Mouse (Mus musculus) neural tube, embryonic 15.5 days (tissue): ENCODE results near the gene Atxn7l1. TPM values are rescaled to one million over a fixed set of nuclear protein-coding genes. Genes with fewer than 3 reads are reported as not detected.

Experiments used
- ATAC-seq: fragments of 200-750 bp; cut with Nextera tagmentation; 2 replicates; pipeline ENCODE4 v1.8.0; 2017; ENCODE audit warnings: mild to moderate bottlenecking, moderate TSS enrichment, moderate library complexity; ENCODE audit not compliant: low FRiP score
- H3K27ac ChIP-seq: fragments of 300-500 bp; sonication (generic); replicated peaks from 2 replicates; pipeline ENCODE4 v1.5.1; 2015; ENCODE audit warnings: mild to moderate bottlenecking, inconsistent platforms
- H3K27me3 ChIP-seq: fragments of 300-500 bp; sonication (generic); replicated peaks from 2 replicates; pipeline ENCODE4 v1.6.1; 2015; ENCODE audit warnings: inconsistent platforms
- H3K36me3 ChIP-seq: fragments of 300-500 bp; sonication (generic); 2 replicates; pipeline ENCODE4 v1.6.1; 2015; ENCODE audit warnings: inconsistent platforms
- H3K4me1 ChIP-seq: fragments of 300-500 bp; sonication (generic); 2 replicates; pipeline ENCODE4 v1.6.1; 2015; ENCODE audit warnings: inconsistent platforms
- H3K4me2 ChIP-seq: fragments of 300-500 bp; sonication (generic); 2 replicates; pipeline ENCODE4 v1.6.1; 2015; ENCODE audit warnings: inconsistent platforms, mild to moderate bottlenecking, moderate library complexity
- H3K4me3 ChIP-seq: fragments of 300-500 bp; sonication (generic); replicated peaks from 2 replicates; pipeline ENCODE4 v1.5.1; 2015; ENCODE audit warnings: mild to moderate bottlenecking, inconsistent platforms
- H3K9ac ChIP-seq: fragments of 300-500 bp; sonication (generic); replicated peaks from 2 replicates; pipeline ENCODE4 v1.6.1; 2015; ENCODE audit warnings: mild to moderate bottlenecking, inconsistent platforms
- H3K9me3 ChIP-seq: fragments of 300-500 bp; sonication (generic); replicated peaks from 2 replicates; pipeline ENCODE4 v1.6.1; 2016; ENCODE audit warnings: inconsistent platforms
- WGBS: fragments of 180-500 bp; shearing (Covaris S2); methylation state at CpG from one replicate; pipeline ENCODE4 v1.1.7; 2015; ENCODE audit warnings: mixed read lengths; 5-methylcytosine and 5-hydroxymethylcytosine counted together
- polyA plus RNA-seq: library from polyadenylated mRNA; unstranded; fragments of >200 nt; fragmentation: Nextera tagmentation; extraction: Ambion mirVana; gene quantifications from 2 replicates; pipeline ENCODE4 v1.2.1, GENCODE M21; 2015

Atxn7l1 gene
- polyA plus RNA-seq, 1 experiment from 2014 or later = 19.4 TPM

DNA sequence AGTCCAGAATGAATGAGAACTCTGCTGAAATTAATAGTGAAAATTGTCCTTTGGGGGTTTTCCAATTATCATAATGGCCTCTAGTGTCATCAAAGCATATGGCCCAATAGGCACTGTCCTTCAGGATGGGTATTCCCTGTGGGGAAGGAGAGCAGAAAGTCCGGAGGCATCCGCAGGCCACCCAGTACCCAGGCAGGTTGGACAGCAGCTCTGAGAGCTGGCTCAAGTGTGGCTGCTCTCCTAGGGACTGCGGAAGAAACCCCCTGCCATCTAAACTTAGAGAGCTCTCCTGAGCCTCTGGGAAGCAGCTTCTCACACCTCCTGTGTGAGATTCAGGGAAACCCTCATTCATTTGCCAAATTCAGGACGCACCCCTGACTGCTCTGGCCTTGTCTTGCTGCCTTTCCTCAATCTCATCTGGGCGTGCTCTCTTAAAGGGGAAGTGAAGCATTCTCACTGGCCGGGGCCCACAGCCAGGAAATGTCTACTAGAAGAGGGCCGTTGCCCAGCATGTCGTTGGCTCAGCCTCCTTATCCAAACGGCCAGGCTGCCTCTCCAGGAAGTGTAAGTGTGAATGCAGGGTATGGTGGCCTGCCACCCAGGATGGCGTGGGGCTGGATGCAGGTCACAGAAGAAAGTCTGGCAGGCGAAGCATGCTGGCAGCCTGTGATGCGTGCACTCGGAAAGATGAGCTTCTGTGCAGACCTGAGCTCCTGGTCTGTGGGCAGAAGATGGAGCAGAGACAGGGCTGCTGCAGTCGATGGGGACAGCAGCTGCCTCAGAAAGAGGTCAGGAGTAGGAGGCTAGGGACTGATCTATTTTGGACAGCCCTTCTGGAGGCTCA, 166.6 kb downstream of the Atxn7l1 start:
- Histone ChIP-seq H3K4me3 (no peak overlapping the region; the same call in 1 of the 2 replicates), H3K27ac (peak overlapping the region; percentile 7), H3K9me3 (no peaks in the 10 kb centered on the region), H3K36me3 (no peaks in the 10 kb centered on the region), H3K27me3 (no peaks in the 10 kb centered on the region), H3K4me1 (peaks cover 25% of the 10 kb centered on the region), H3K4me2 (peak overlapping the region; percentile 40), H3K9ac (no peak overlapping the region)
- WGBS = 28% methylated on average over 14 of the region's 14 CpGs
- peak; percentile 60 for ATAC-seq

DNA sequence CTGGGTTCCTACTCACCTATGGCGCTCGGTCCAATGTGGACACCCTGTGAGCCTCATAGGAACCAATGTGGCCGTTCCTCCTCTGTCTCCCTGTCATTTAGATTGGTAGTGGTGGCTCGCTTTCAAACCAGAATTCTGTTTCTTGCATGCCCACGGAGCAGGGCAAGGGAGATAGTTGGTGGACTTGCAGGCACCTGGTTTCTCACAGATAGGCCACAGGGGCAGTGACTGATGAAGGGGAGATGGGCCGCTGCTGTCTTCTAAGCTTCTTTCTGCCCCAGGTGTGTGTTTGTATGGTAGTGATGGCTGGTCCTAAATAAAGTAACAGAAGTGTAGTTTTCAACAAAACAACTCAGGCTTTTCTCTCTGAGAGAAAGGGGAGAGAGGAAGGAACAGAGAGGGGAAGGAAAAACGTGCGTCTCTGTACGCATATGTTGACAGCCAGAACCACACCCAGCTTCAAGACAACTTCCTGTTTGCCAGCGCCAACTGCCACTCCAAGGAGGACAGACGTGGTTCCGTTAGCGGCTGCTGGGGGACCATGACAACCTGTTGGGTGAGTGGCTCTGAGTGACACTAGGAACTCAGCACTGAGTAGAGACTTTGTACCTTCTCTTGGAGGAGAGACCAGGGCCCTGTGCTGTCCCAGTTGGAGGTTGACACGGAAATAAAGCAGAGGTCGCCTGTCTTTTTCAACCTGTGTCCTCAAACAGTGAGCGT, 167.6 kb downstream of the Atxn7l1 start:
- no peaks in the 10 kb centered on the region for H3K9me3 ChIP-seq
- no peak for ATAC-seq
- no peak overlapping the region for H3K4me2 ChIP-seq
- peaks cover 25% of the 10 kb centered on the region for H3K4me1 ChIP-seq
- H3K4me3 ChIP-seq = no peak overlapping the region
- H3K9ac ChIP-seq = no peak overlapping the region
- no peak overlapping the region for H3K27ac ChIP-seq
- WGBS = 84% methylated on average over 16 of the region's 16 CpGs
- H3K27me3 ChIP-seq = no peaks in the 10 kb centered on the region
- H3K36me3 ChIP-seq = no peaks in the 10 kb centered on the region

GRCm38 (mm10) chr12:33315804-33316203, 168.3 kb downstream of the Atxn7l1 start:
- Histone ChIP-seq H3K9me3 (no peaks in the 10 kb centered on the region), H3K36me3 (no peaks in the 10 kb centered on the region), H3K4me3 (no peak overlapping the region), H3K27me3 (no peaks in the 10 kb centered on the region), H3K9ac (no peak overlapping the region), H3K4me1 (peaks cover 25% of the 10 kb centered on the region), H3K4me2 (no peak overlapping the region), H3K27ac (no peak overlapping the region)
- 80% methylated on average over 5 of the region's 5 CpGs for WGBS
- no peak for ATAC-seq

DNA sequence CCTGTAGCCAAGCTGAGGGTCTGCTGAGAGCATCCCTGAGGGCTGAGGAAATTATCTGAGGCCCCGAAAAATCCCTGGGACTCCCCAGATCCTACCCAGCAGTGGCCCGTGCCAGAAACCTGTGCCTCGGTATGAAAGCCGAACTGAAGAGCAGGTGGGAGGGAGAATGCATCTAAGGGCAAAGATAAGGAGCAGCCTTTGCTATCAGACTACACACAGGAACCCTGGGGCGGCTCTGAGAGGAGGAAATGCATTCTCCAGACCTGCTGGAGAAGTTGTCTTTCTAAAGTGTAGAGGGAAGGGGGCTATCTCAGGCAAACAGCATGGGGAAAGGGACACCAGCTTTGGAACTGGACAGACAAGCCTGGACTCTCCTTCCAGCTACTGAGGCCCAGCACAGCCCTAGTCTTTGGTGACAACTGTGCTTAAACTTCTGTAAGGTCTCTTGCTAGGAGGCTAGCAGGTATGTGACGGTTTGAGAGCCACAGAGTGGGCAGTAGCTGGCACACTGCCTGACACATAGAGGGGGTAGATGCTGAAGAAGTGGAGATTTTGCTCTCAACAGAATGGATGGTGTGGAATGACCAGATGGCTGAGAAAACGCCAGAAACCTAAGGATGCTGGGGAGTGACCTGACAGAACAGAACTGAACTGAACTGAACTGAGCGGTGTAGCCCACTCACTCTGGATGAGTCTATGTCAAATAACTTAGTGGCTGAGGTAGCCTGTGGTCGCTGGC, 170.5 kb downstream of the Atxn7l1 start:
- no peaks in the 10 kb centered on the region for H3K9me3 ChIP-seq
- H3K27me3 ChIP-seq = no peaks in the 10 kb centered on the region
- no peak overlapping the region for H3K4me2 ChIP-seq
- no peak overlapping the region for H3K27ac ChIP-seq
- no peak overlapping the region for H3K4me3 ChIP-seq
- no peak overlapping the region for H3K9ac ChIP-seq
- WGBS = 85% methylated on average over 9 of the region's 9 CpGs
- no peaks in the 10 kb centered on the region for H3K36me3 ChIP-seq
- ATAC-seq = no peak
- H3K4me1 ChIP-seq = peaks cover 17% of the 10 kb centered on the region

DNA sequence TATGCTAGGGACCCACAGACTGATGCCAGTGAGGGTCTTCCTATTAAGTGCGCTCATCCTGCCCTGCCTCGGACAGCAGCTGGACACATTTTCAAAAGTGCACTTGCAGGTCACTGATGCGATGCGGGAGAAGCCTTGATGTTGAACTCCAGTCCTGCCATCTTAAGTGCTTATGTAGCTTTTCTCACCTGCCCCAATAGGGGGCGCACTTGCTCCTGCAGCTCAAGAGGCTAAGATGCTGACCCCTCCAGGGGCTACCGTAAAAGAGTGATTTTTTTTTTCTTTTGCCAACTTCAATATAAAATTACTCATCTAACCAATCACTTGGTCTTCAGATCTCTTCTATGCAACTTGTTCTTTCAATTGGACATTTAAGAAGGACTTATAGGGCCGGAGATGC, 175.1 kb downstream of the Atxn7l1 start:
- no peak overlapping the region for H3K4me2 ChIP-seq
- no peaks in the 10 kb centered on the region for H3K27me3 ChIP-seq
- 0 out of 2 replicates have a peak, but pooled peaks cover 8% of the 10 kb centered on the region for H3K4me1 ChIP-seq
- WGBS = 75% methylated on average over 7 of the region's 7 CpGs
- no peaks in the 10 kb centered on the region for H3K9me3 ChIP-seq
- no peak overlapping the region for H3K9ac ChIP-seq
- peaks cover 5% of the 10 kb centered on the region; the same call in 1 of the 2 replicates for H3K36me3 ChIP-seq
- no peak overlapping the region for H3K4me3 ChIP-seq
- ATAC-seq = no peak
- no peak overlapping the region for H3K27ac ChIP-seq

DNA sequence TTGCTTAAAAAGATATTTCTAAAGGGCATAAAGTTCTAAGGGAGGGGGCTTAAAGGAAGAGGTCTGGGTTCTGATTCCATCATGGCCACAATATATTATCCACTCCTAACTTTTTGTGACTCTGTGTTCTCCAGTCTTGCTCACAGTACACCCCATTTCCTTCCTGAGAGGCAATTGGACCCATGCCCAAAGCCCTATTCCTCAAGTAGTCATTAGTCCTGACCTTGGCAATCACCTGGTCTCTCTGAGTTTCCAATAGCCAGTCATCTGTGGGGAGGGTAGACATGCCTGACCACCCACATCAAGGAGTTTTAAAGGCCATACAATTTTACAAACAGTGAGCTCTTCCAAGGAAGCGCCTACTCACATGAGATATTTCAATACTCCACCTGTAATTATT, 176.3 kb downstream of the Atxn7l1 start:
- Histone ChIP-seq H3K4me2 (no peak overlapping the region), H3K27me3 (no peaks in the 10 kb centered on the region), H3K36me3 (peaks cover 5% of the 10 kb centered on the region; the same call in 1 of the 2 replicates), H3K27ac (no peak overlapping the region), H3K9ac (no peak overlapping the region), H3K9me3 (no peaks in the 10 kb centered on the region), H3K4me3 (no peak overlapping the region), H3K4me1 (0 out of 2 replicates have a peak, but pooled peaks cover 8% of the 10 kb centered on the region)
- ATAC-seq = no peak
- WGBS = 98% methylated on average over 1 of the region's 1 CpGs

DNA sequence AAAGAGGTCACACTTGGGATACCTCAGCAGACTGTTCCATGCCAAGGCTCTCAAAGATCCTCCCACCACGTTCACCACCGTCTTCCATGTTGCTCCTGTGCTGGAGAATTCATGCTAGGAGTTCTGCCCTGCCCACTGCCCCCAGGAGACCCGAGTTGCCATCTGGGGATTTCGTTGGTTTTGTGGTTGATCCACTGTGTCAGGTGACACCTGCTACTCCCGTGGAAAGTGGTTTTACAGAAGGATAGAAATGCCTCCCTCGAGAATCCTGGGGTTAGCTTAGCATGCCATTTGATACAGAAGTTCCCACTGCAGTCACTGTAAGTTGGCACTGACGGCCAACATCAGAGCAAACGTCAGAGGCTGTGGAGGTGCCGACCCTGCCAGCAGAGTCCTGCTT, 177.9 kb downstream of the Atxn7l1 start:
- 70% methylated on average over 9 of the region's 9 CpGs for WGBS
- no peak overlapping the region for H3K4me2 ChIP-seq
- ATAC-seq = no peak

GRCm38 (mm10) chr12:33332046-33332445, 184.6 kb downstream of the Atxn7l1 start:
- WGBS = 75% methylated on average over 4 of the region's 4 CpGs
- H3K4me3 ChIP-seq = no peak overlapping the region

More for the DNA sequence above, 177.9 kb downstream of the Atxn7l1 start:
- H3K4me1 ChIP-seq = 0 out of 2 replicates have a peak, but pooled peaks cover 8% of the 10 kb centered on the region
- H3K9me3 ChIP-seq = no peaks in the 10 kb centered on the region
- H3K36me3 ChIP-seq = peaks cover 5% of the 10 kb centered on the region; the same call in 1 of the 2 replicates
- no peak overlapping the region for H3K27ac ChIP-seq
- no peaks in the 10 kb centered on the region for H3K27me3 ChIP-seq
- H3K9ac ChIP-seq = no peak overlapping the region
- H3K4me3 ChIP-seq = no peak overlapping the region

DNA sequence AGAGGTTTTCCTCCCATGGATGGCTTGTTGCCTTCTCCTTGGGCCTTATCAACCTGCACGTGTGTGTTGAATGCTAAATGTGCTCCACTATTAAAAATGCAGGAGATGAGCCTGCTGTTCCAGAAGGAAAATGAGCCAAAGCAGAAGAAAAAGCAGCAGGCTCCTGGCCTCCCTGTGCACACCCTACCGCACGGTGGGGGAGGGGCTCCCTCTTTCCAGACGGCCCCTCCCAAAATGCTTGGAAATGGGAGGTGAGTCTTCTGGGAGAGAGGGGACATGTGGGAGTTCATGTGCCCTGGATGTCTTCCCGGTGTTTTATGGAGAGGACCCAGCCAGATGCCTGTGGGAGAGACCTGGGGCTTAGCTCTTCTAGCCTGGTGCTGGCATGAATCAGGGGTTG, 185.3 kb downstream of the Atxn7l1 start:
- Histone ChIP-seq H3K27ac (0 out of 2 replicates have a peak overlapping the region, but pooled peaks have one; percentile 34), H3K9me3 (no peaks in the 10 kb centered on the region), H3K27me3 (no peaks in the 10 kb centered on the region), H3K36me3 (no peaks in the 10 kb centered on the region), H3K4me3 (no peak overlapping the region), H3K9ac (no peak overlapping the region), H3K4me1 (peaks cover 25% of the 10 kb centered on the region), H3K4me2 (no peak overlapping the region)
- 40% methylated on average over 5 of the region's 5 CpGs for WGBS
- ATAC-seq = peak; percentile 24

More at GRCm38 (mm10) chr12:33332046-33332445, 184.6 kb downstream of the Atxn7l1 start:
- H3K9ac ChIP-seq = no peak overlapping the region
- H3K36me3 ChIP-seq = peaks cover 2% of the 10 kb centered on the region; the same call in 1 of the 2 replicates
- ATAC-seq = no peak
- no peaks in the 10 kb centered on the region for H3K27me3 ChIP-seq
- no peak overlapping the region for H3K4me2 ChIP-seq
- no peaks in the 10 kb centered on the region for H3K9me3 ChIP-seq
- H3K27ac ChIP-seq = no peak overlapping the region
- peaks cover 25% of the 10 kb centered on the region for H3K4me1 ChIP-seq

DNA sequence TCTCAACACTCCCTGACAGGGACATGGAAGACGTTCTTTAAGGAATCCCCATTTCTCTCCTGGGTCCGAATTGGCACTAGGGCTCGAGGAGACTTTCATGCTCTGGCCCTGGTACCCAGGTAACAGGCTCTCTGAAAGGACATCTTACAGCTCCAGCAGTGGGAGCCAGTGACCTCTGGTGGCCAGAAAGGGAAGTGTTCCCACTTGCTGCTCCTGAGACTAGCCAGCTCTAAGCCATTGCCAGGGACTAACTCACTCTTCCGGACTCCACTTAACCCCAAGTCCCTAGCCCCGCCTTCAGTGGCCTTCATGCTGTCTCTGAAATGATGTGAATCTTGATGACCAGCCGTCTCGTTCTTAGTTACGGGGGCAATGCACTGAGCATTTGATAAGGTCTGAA, 186.4 kb downstream of the Atxn7l1 start:
- no peak overlapping the region for H3K27ac ChIP-seq
- no peaks in the 10 kb centered on the region for H3K36me3 ChIP-seq
- peak; percentile 72 for ATAC-seq
- H3K27me3 ChIP-seq = no peaks in the 10 kb centered on the region
- no peak overlapping the region for H3K4me2 ChIP-seq
- H3K9ac ChIP-seq = no peak overlapping the region
- H3K4me3 ChIP-seq = no peak overlapping the region
- peaks cover 25% of the 10 kb centered on the region for H3K4me1 ChIP-seq
- no peaks in the 10 kb centered on the region for H3K9me3 ChIP-seq
- 28% methylated on average over 8 of the region's 8 CpGs for WGBS

DNA sequence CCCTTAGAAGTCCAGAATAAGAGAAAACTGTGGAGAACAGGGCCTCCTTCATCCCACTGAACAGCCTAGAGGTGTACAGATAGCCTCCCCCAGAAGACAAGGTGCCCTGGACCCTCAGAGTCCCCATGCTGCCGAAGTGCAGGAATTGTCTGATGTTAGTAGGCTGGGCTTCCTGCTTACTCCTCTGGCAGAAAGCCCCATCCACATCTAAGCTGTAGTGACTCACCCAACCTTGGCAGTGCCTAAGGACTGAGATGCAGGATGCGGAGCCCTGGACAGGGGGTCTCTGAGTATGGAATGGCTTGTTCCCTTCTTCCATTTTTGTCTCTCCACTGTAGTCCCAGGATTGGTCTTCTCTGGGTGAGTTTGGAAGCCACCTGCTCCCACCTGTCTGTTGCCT, 187.0 kb downstream of the Atxn7l1 start:
- Histone ChIP-seq H3K27ac (no peak overlapping the region), H3K9ac (no peak overlapping the region), H3K4me1 (peaks cover 25% of the 10 kb centered on the region), H3K9me3 (no peaks in the 10 kb centered on the region), H3K4me3 (no peak overlapping the region), H3K27me3 (no peaks in the 10 kb centered on the region), H3K4me2 (no peak overlapping the region), H3K36me3 (no peaks in the 10 kb centered on the region)
- 93% methylated on average over 2 of the region's 2 CpGs for WGBS
- no peak for ATAC-seq
